8 mouse cellular contexts compared by ENCODE assay signal in the genomic region with DNA sequence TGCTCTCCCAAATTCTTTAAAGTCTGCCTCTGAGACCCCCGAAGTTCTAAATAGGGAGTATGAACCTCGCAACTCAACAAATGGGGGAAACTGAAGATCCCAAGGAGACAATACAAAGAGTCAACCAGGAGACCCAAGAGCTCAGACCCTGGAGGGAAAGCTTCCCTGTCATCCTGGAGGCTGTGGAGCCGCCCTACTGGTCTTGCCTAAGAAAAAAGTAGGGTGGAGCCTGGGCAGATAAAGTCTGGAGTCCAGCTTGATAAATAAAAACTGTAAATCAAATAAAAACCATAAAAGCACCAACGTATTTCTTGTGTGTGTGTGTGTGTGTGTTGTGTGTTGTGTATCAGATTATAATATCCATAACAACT. TPM values are rescaled to one million over a fixed set of nuclear protein-coding genes. Genes with fewer than 3 reads are reported as not detected.
A peak's percentile ranks its signal among the peaks of the same experiment; 100 is the strongest.
DNase-seq lines count a peak whose midpoint lies in the region; ATAC-seq and TF ChIP-seq lines count a peak whose summit lies in the region.

No protein-coding gene starts in this region.

- DNase-seq in kidney, postnatal 25 days, result no peak
- no peak for DNase-seq in embryonic facial prominence, embryonic 10.5 days (ENCODE audit: low spot score)
- DNase-seq in intestine, embryonic 14.5 days (ENCODE audit: low spot score), result no peak
- DNase-seq in midbrain, postnatal 0 days (ENCODE audit: low spot score), result no peak
- DNase-seq in adrenal gland, adult 8-10 months, result no peak
- DNase-seq in urinary bladder, adult 2 months (ENCODE audit: low spot score), result no peak
- DNase-seq in right cerebral cortex, adult 18-20 months, result no peak

- H3K27ac ChIP-seq in kidney, embryonic 15.5 days, result 0 out of 2 replicates have a peak overlapping the region, but pooled peaks have one; percentile 65
- H3K27ac ChIP-seq in embryonic facial prominence, embryonic 10.5 days (replicated peaks), result peak overlapping the region; percentile 88
- no peak overlapping the region for H3K27ac ChIP-seq in intestine, embryonic 14.5 days (ENCODE audit: low read depth)
- H3K27ac ChIP-seq in midbrain, postnatal 0 days (ENCODE audit: low read depth, low read length), result no peak overlapping the region

- H3K27me3 ChIP-seq in kidney, embryonic 15.5 days, result no peaks in the 10 kb centered on the region
- H3K27me3 ChIP-seq in embryonic facial prominence, embryonic 10.5 days (replicated peaks; ENCODE audit: low read depth, poor library complexity, severe bottlenecking), result no peaks in the 10 kb centered on the region
- H3K27me3 ChIP-seq in intestine, embryonic 14.5 days (replicated peaks; ENCODE audit: control insufficient read depth, insufficient read depth, low read length), result no peaks in the 10 kb centered on the region
- no peaks in the 10 kb centered on the region for H3K27me3 ChIP-seq in midbrain, postnatal 0 days (ENCODE audit: insufficient read depth, low read length)

- peak overlapping the region; percentile 70 for H3K4me3 ChIP-seq in kidney, embryonic 15.5 days (replicated peaks)
- H3K4me3 ChIP-seq in embryonic facial prominence, embryonic 10.5 days, result peak overlapping the region; percentile 69
- H3K4me3 ChIP-seq in intestine, embryonic 14.5 days (ENCODE audit: low read depth, low read length), result peak overlapping the region; percentile 67
- H3K4me3 ChIP-seq in midbrain, postnatal 0 days (ENCODE audit: low read depth, low read length), result peak overlapping the region; percentile 46

- H3K4me1 ChIP-seq in kidney, embryonic 15.5 days, result peaks cover 49% of the 10 kb centered on the region
- H3K4me1 ChIP-seq in embryonic facial prominence, embryonic 10.5 days, result peaks cover 49% of the 10 kb centered on the region
- peaks cover 31% of the 10 kb centered on the region for H3K4me1 ChIP-seq in intestine, embryonic 14.5 days (replicated peaks; ENCODE audit: control insufficient read depth, insufficient read depth, low read length)
- H3K4me1 ChIP-seq in midbrain, postnatal 0 days (ENCODE audit: insufficient read depth, low read length), result peaks cover 5% of the 10 kb centered on the region

- H3K9me3 ChIP-seq in kidney, embryonic 15.5 days (replicated peaks), result peaks cover 6% of the 10 kb centered on the region; the same call in 1 of the 2 replicates
- H3K9me3 ChIP-seq in embryonic facial prominence, embryonic 10.5 days, result peaks cover 5% of the 10 kb centered on the region
- peaks cover 6% of the 10 kb centered on the region; the same call in 1 of the 2 replicates for H3K9me3 ChIP-seq in intestine, embryonic 14.5 days (ENCODE audit: control insufficient read depth, low read length)
- no peaks in the 10 kb centered on the region for H3K9me3 ChIP-seq in midbrain, postnatal 0 days (ENCODE audit: low read length)

- no peak overlapping the region; the same call in 1 of the 2 replicates for H3K9ac ChIP-seq in kidney, embryonic 15.5 days
- H3K9ac ChIP-seq in intestine, embryonic 14.5 days (ENCODE audit: low read length), result peak overlapping the region; percentile 31; the same call in 1 of the 2 replicates
- H3K9ac ChIP-seq in midbrain, postnatal 0 days (replicated peaks; ENCODE audit: low read length, poor library complexity, severe bottlenecking), result no peak overlapping the region

- no peak for ATAC-seq in kidney, embryonic 15.5 days (replicated peaks; ENCODE audit: low FRiP score)
- no peak for ATAC-seq in intestine, embryonic 14.5 days (replicated peaks; ENCODE audit: low FRiP score, low TSS enrichment, low read depth)
- ATAC-seq in midbrain, postnatal 0 days (ENCODE audit: low FRiP score), result no peak

- WGBS in kidney, embryonic 15.5 days, result 82% methylated on average over 4 of the region's 4 CpGs
- WGBS in embryonic facial prominence, embryonic 10.5 days, result 81% methylated on average over 4 of the region's 4 CpGs
- 75% methylated on average over 4 of the region's 4 CpGs for WGBS in intestine, embryonic 14.5 days
- WGBS in midbrain, postnatal 0 days, result 83% methylated on average over 4 of the region's 4 CpGs

- H3K36me3 ChIP-seq in kidney, embryonic 15.5 days, result peaks cover 2% of the 10 kb centered on the region; the same call in 1 of the 2 replicates
- H3K36me3 ChIP-seq in embryonic facial prominence, embryonic 10.5 days (replicated peaks), result peaks cover 6% of the 10 kb centered on the region; the same call in 1 of the 2 replicates
- H3K36me3 ChIP-seq in intestine, embryonic 14.5 days (ENCODE audit: control insufficient read depth, insufficient read depth, low read length), result peaks cover 7% of the 10 kb centered on the region
- H3K36me3 ChIP-seq in midbrain, postnatal 0 days (ENCODE audit: insufficient read depth, low read length), result no peaks in the 10 kb centered on the region

- TF ChIP-seq CTCF in midbrain, postnatal 0 days (IDR thresholded peaks at IDR 0.05), result peak; percentile 29; the same call in 1 of the 2 replicates

- H3K4me2 ChIP-seq in kidney, embryonic 15.5 days, result peak overlapping the region; percentile 69
- H3K4me2 ChIP-seq in intestine, embryonic 14.5 days (ENCODE audit: low read length), result peak overlapping the region; percentile 73
- peak overlapping the region; percentile 72 for H3K4me2 ChIP-seq in midbrain, postnatal 0 days (ENCODE audit: low read depth, low read length, poor library complexity, severe bottlenecking)

RNA-seq across cellular contexts. Expression of gene Smtn, which starts 0.6 kb away (rescaled TPM):
- polyA plus RNA-seq in kidney, embryonic 15.5 days (2015; fragmentation: Nextera tagmentation; extraction: Ambion mirVana), result 89.1 and 110 TPM in 2 replicates
- 40.5 and 42.6 TPM in 2 replicates for polyA plus RNA-seq in embryonic facial prominence, embryonic 10.5 days (2016; fragmentation: Nextera tagmentation; extraction: Ambion mirVana)
- 87.0 and 88.2 TPM in 2 replicates for polyA plus RNA-seq in intestine, embryonic 14.5 days (2014; fragmentation: Nextera tagmentation; extraction: Ambion mirVana)
- total RNA-seq in midbrain, postnatal 0 days (2014; rRNA removed), result 7.3 and 9.9 TPM in 2 replicates
- 8.0 and 8.1 TPM in 2 replicates for polyA plus RNA-seq in midbrain, postnatal 0 days (2015; fragmentation: Nextera tagmentation; extraction: Ambion mirVana)
- total RNA-seq in adrenal gland, adult 8-10 months (2022), result 10 to 100 TPM; 36.6 to 93.0 (median 52.5) TPM
- 371 and 680 TPM in 2 replicates for polyA plus RNA-seq in urinary bladder, adult 2 months (2012; rRNA removed)

RNA-seq across cellular contexts. Expression of gene Selenom, which starts 25.3 kb away (rescaled TPM):
- polyA plus RNA-seq in kidney, embryonic 15.5 days (2015; fragmentation: Nextera tagmentation; extraction: Ambion mirVana), result 105 and 112 TPM in 2 replicates
- polyA plus RNA-seq in embryonic facial prominence, embryonic 10.5 days (2016; fragmentation: Nextera tagmentation; extraction: Ambion mirVana), result 39.3 and 50.2 TPM in 2 replicates
- 146 and 160 TPM in 2 replicates for polyA plus RNA-seq in intestine, embryonic 14.5 days (2014; fragmentation: Nextera tagmentation; extraction: Ambion mirVana)
- total RNA-seq in midbrain, postnatal 0 days (2014; rRNA removed), result 244 and 290 TPM in 2 replicates
- 298 and 349 TPM in 2 replicates for polyA plus RNA-seq in midbrain, postnatal 0 days (2015; fragmentation: Nextera tagmentation; extraction: Ambion mirVana)
- total RNA-seq in adrenal gland, adult 8-10 months (2022), result 10 to 100 TPM; 39.2 to 61.9 (median 57.1) TPM
- 321 and 348 TPM in 2 replicates for polyA plus RNA-seq in urinary bladder, adult 2 months (2012; rRNA removed)

RNA-seq across cellular contexts. Expression of gene Inpp5j, which starts 35.2 kb away (rescaled TPM):
- 1.4 and 2.0 TPM in 2 replicates for polyA plus RNA-seq in kidney, embryonic 15.5 days (2015; fragmentation: Nextera tagmentation; extraction: Ambion mirVana)
- polyA plus RNA-seq in embryonic facial prominence, embryonic 10.5 days (2016; fragmentation: Nextera tagmentation; extraction: Ambion mirVana), result 0.13 and 0.25 TPM in 2 replicates
- polyA plus RNA-seq in intestine, embryonic 14.5 days (2014; fragmentation: Nextera tagmentation; extraction: Ambion mirVana), result 4.1 and 4.3 TPM in 2 replicates
- total RNA-seq in midbrain, postnatal 0 days (2014; rRNA removed), result 10.5 and 10.6 TPM in 2 replicates
- 17.3 and 19.3 TPM in 2 replicates for polyA plus RNA-seq in midbrain, postnatal 0 days (2015; fragmentation: Nextera tagmentation; extraction: Ambion mirVana)
- total RNA-seq in adrenal gland, adult 8-10 months (2022), result 1 to 10 TPM in 1 of 4 experiments, under 1 TPM in 3; 0.55 to 1.0 (median 0.75) TPM
- 0.70 and 1.5 TPM in 2 replicates for polyA plus RNA-seq in urinary bladder, adult 2 months (2012; rRNA removed)

RNA-seq across cellular contexts. Expression of gene Pla2g3, which starts 51.7 kb away (rescaled TPM):
- 0.44 and 0.60 TPM in 2 replicates for polyA plus RNA-seq in kidney, embryonic 15.5 days (2015; fragmentation: Nextera tagmentation; extraction: Ambion mirVana)
- polyA plus RNA-seq in embryonic facial prominence, embryonic 10.5 days (2016; fragmentation: Nextera tagmentation; extraction: Ambion mirVana), result 1.6 and 2.0 TPM in 2 replicates
- 0.61 and 0.75 TPM in 2 replicates for polyA plus RNA-seq in intestine, embryonic 14.5 days (2014; fragmentation: Nextera tagmentation; extraction: Ambion mirVana)
- total RNA-seq in midbrain, postnatal 0 days (2014; rRNA removed), result 27.4 and 33.1 TPM in 2 replicates
- polyA plus RNA-seq in midbrain, postnatal 0 days (2015; fragmentation: Nextera tagmentation; extraction: Ambion mirVana), result 15.4 and 20.1 TPM in 2 replicates
- total RNA-seq in adrenal gland, adult 8-10 months (2022), result under 1 TPM; 0.17 to 0.59 (median 0.43) TPM
- polyA plus RNA-seq in urinary bladder, adult 2 months (2012; rRNA removed), result 0.66 and 0.74 TPM in 2 replicates

Comparison
In these comparisons a context has a peak if more than half of its experiments do, and no peak if none do; other contexts are left out.
1. H3K27ac ChIP-seq: peak in kidney, embryonic 15.5 days (single experiment) and embryonic facial prominence, embryonic 10.5 days (single experiment); none in intestine, embryonic 14.5 days (single experiment) and midbrain, postnatal 0 days (single experiment).
2. Peak in every context shown above with its lines, with median percentiles within 50 percentile points of each other: H3K4me2 ChIP-seq and H3K4me3 ChIP-seq.